Mouse (Mus musculus) splenic B cell, adult 2 months (primary cell): ENCODE data around the gene Lin7b.
A peak's percentile ranks its signal among the peaks of the same experiment; 100 is the strongest.

Source experiments
- DNase-seq: peaks from one replicate; pipeline ENCODE4 v3.0.0-alpha.2; 2011; ENCODE audit warnings: low read depth, low spot score
- H3K27me3 ChIP-seq: 2 replicates; pipeline ENCODE4 v1.6.1; 2012; ENCODE audit warnings: mild to moderate bottlenecking, low read length, moderate library complexity, mixed read lengths; ENCODE audit not compliant: control insufficient read depth, poor library complexity, insufficient read depth, severe bottlenecking
- H3K36me3 ChIP-seq: 2 replicates; pipeline ENCODE4 v1.6.1; 2012; ENCODE audit warnings: mild to moderate bottlenecking, low read length, moderate library complexity, mixed read lengths; ENCODE audit not compliant: control insufficient read depth, poor library complexity, insufficient read depth, severe bottlenecking

Gene Lin7b

GRCm38 (mm10) chr7:45342081-45342480 lies 28.3 kb downstream of the Lin7b start:
- H3K27me3 ChIP-seq, result no peaks in the 10 kb centered on the region
- no peak for DNase-seq
- H3K36me3 ChIP-seq, result no peaks in the 10 kb centered on the region

DNA sequence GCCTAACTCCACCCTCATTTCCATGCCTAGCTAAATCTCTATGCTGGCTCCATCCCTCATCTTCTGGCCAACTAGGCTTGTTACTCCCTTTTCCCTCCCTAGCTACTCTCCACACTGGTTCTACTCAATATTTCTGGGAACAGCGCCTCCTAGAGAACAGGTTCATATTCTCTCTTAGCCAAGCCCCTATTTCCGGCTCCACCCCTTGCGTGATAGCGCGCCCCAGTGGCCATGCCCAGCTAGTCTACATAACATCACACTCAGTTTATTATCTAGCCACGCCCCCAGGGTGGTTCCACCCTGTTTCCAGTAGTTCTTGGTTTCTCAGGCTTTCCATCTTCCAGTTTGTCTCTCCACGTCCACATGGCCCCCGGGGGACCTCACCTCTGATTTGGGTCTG lies 29.1 kb downstream of the Lin7b start:
- Histone ChIP-seq H3K36me3 (no peaks in the 10 kb centered on the region), H3K27me3 (no peaks in the 10 kb centered on the region)
- peak; percentile 88 for DNase-seq

DNA sequence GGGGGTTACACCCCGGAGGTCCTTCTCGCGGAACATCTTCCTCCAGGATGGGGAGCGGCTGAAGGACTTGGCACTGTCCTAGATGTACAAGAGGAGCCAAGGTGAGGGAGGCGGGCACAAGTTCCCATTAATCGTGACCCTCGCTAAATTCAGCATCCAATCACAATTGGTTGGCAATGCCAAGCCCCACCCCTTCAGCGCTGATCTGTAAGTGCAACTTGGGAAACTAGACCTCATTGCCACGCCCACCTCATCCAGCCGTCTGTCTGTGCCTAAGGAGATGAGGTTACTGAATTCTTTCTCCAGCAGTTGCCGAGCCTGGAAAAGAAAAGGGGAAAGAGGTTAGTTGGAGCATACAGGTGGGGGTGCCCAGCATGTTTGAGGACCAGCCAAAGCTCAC lies 29.7 kb downstream of the Lin7b start:
- Histone ChIP-seq H3K27me3 (no peaks in the 10 kb centered on the region), H3K36me3 (no peaks in the 10 kb centered on the region)
- peak; percentile 30 for DNase-seq

GRCm38 (mm10) chr7:45340066-45340442 lies 30.3 kb downstream of the Lin7b start:
- no peaks in the 10 kb centered on the region for H3K27me3 ChIP-seq
- no peaks in the 10 kb centered on the region for H3K36me3 ChIP-seq
- no peak for DNase-seq

GRCm38 (mm10) chr7:45339410-45340065 lies 30.8 kb downstream of the Lin7b start:
- DNase-seq, result peak; percentile 69
- H3K27me3 ChIP-seq, result no peaks in the 10 kb centered on the region
- no peaks in the 10 kb centered on the region for H3K36me3 ChIP-seq

DNA sequence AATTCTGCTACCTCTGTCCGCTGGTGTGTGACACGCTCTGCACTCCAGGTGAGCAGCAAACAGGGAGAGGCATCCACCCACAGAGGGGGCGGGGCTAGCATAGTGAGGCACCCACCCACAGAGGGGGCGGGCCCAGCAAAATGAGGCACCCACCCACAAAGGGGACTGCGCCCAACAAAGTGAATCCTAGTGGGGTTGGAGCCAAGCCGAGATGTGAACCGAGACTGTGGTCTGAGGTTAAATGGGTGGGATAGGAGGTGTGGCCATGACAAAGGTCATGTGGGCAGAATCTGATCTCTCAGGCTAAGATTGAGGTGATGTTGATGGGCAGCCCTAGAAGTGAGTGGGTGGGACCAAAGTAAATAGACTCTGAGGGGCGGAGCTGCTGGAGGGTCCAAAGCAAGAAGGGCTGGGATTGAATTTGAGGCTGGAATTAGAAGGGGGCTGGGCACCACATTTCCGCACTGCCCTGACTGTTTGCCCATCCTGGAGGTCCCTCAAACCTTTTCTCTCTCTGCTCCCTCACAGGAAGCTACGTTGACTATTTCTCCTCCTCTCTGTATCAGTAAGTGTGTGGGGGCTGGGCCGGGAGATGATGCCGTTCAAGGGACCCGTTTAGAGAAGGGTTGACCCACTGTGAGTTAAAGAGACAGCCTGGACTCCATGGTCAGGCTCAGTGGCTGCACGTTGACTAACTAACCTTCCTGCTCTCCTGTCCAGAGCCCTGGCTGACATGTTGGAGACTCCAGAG lies 32.0 kb downstream of the Lin7b start:
- no peaks in the 10 kb centered on the region for H3K36me3 ChIP-seq

DNA sequence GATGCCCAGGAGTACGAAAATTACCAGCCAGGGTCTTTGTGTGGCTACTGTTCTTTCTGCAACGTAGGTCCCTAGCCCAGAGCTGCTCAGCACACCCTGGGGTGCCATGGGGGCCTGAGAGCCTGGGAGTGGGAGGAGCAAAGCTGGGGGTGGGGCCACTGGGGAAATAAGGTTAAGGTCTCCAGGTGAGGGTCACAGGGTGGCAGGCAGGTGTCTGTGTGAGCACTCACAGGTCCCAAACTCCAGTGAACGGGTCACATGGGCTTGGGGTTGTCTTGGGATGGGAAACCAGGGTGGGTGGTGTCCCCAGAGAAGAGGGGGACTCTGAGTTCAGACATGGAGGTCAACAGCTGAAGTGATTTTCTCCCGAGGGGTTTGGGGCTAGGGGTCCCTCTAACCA lies 32.9 kb downstream of the Lin7b start:
- no peaks in the 10 kb centered on the region for H3K27me3 ChIP-seq
- H3K36me3 ChIP-seq, result no peaks in the 10 kb centered on the region
- no peak for DNase-seq

More for the DNA sequence above, 32.0 kb downstream of the Lin7b start:
- H3K27me3 ChIP-seq, result no peaks in the 10 kb centered on the region
- DNase-seq, result peak; percentile 54

DNA sequence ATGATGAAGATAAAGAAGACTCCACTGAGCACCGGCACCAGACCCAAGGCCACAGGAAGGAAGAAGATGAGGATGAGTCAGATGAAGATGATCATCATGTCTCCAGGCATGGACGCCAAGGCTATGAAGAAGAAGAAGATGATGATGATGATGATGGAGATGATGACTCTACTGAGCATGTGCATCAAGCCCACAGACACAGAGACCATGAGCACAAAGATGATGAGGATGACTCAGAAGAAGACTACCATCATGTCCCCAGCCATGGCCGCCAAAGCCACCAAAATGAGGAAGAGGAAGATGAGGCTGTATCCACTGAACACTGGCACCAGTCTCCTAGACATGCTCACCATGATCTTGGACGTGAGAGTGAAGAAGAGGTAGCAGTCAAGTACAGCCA lies 34.1 kb downstream of the Lin7b start:
- no peaks in the 10 kb centered on the region for H3K36me3 ChIP-seq
- no peak for DNase-seq
- H3K27me3 ChIP-seq, result no peaks in the 10 kb centered on the region

GRCm38 (mm10) chr7:45335056-45335455 lies 35.3 kb downstream of the Lin7b start, which contains the start of gene Hrc:
Gene Hrc, plus strand, starts transcription at chr7:45335290.
- H3K36me3 ChIP-seq, result no peaks in the 10 kb centered on the region
- no peak for DNase-seq
- no peaks in the 10 kb centered on the region for H3K27me3 ChIP-seq

- Histone ChIP-seq H3K27me3 (no peaks in the 10 kb centered on the region), H3K36me3 (no peaks in the 10 kb centered on the region)
- no peak for DNase-seq
Observed at GRCm38 (mm10) chr7:45334605-45335004, 35.8 kb downstream of the Lin7b start.

DNA sequence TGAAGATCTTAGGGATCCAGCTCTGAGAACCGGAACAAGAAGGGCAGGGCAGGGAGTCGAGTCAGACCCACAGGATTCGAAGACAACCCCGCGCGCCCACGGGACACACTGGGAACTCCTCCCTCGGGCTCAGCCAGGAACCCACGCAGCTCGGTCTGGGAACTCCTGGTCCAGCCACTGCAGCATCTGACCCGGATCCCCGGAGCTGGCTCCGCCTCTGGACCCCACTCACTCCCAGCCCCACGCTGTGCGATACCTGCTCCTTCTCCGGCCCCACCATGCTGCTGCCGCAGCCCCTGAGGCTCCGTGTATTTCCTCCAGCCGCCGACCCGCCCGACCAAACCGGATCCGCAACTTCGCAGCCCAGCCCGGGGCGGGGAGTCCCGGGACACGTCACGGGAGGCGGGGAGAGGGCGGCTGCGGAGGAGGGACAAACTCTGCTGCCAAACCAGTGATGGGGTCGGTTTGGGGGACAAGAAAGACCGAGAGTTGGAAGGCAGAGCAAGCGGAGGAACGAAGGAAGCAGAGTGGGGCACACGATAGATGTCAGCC lies 36.9 kb downstream of the Lin7b start, which contains the start of gene Trpm4:
TSS of gene Trpm4 (minus strand) at position 350 of the 552 bp plus-strand sequence.
- Histone ChIP-seq H3K27me3 (no peaks in the 10 kb centered on the region), H3K36me3 (no peaks in the 10 kb centered on the region)
- DNase-seq, result peak; percentile 85

DNA sequence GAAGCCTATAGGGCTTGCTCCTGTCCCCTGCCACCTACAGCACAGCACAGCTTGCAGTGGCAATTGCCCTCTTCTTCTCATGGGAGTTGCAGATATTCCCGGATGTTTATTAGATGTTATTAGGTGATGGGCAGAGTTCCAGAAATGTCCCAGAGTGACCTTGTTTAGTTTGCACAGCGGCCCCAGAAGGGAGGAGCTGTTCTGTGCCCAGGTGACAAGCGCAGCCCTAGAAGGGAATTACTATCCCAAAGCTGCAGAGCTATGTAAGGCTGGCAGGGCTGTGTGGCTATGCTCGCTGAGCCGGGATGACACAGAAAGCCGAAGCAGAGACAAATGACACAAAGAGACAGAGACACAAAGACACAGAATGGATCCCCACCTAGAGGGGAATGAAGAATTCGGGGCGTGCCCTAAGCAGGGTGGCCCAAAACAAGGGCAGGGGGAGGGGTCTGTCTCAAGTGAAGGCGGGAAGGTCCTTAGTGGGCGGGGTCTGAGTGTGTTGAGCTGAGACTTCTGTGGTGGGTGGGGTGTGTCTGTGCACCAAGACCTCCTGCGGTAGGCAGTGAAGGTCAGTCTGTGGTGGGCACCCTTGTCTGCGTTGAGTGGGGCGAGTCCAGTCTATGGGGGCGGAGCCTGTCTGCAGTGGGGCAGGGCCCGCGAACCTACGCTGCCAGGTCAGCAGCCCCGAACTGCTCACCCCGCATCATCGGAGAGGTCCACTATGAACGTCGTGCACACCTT lies 37.5 kb downstream of the Lin7b start:
- peak; percentile 49 for DNase-seq
- no peaks in the 10 kb centered on the region for H3K36me3 ChIP-seq
- no peaks in the 10 kb centered on the region for H3K27me3 ChIP-seq

- H3K27me3 ChIP-seq, result no peaks in the 10 kb centered on the region
- H3K36me3 ChIP-seq, result no peaks in the 10 kb centered on the region
- no peak for DNase-seq
Observed at GRCm38 (mm10) chr7:45331502-45331901, 38.9 kb downstream of the Lin7b start.

DNA sequence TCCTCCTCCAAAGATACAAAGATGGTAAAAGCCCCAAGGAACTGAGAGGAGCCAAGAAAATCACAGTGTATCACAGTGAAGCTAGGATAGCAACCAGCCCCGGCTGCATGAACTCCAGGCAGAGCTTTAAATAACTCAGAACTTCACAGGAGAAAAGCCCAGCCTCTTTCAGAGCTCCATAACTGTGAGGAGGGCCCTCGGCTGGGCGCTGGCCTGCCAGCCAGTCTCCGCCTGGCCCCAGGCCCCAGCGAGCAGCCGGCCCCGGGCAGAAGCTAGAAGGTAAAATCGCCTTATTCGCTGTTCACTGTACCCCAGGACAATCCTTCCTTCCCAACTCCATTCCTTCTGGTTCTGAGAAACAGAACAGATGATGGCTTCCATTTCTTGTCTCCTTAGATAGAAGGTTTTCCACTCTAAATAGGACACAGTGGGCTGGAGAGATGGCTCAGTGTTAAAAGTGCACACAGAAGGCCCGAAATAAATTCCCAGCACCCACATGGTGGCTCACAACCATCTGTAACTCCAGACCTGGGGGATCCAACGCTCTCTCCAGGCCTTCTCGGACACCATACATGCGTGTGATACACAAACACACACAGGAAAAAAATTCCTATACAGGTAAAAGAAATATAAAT lies 41.4 kb downstream of the Lin7b start:
- Histone ChIP-seq H3K27me3 (no peaks in the 10 kb centered on the region), H3K36me3 (no peaks in the 10 kb centered on the region)
- no peak for DNase-seq
